Mouse (Mus musculus): Measurements from ENCODE around the gene Lamc1. TPM values are rescaled to one million over a fixed set of nuclear protein-coding genes. Genes with fewer than 3 reads are reported as not detected.

Lamc1 gene
- polyA plus RNA-seq, 1 experiment from 2014 or later = 93.8 TPM

- in situ Hi-C loops (cut with MboI; ENCODE audit: low pct_unique_long_range_greater_than_20kb) = loop anchor here (5.0 to 10.0 kb wide), 2 partner anchors 77 to 205 kb away; no protein-coding TSS in a partner anchor
- ATAC-seq (peak; percentile 46), DNase-seq (ENCODE audit: low read depth, low spot score) (no peak)
- ChIA-PET CTCF (no interaction called here), POLR2A (interaction anchor here (1.0 kb wide), 1 partner anchor 39 kb away, joined by 6 read pairs; no protein-coding TSS in a partner anchor)
- TF ChIP-seq CTCF (IDR thresholded peaks at IDR 0.05) = no peak
- H3K27me3 ChIP-seq = no peaks in the 10 kb centered on the region
Measured at GRCm38 (mm10) chr1:153331796-153332443, 666 bp downstream of the Lamc1 start.

- in situ Hi-C loops (cut with MboI; ENCODE audit: low pct_unique_long_range_greater_than_20kb) = loop anchor here (5.0 to 10.0 kb wide), 2 partner anchors 76 to 204 kb away; no protein-coding TSS in a partner anchor
- ChIA-PET CTCF (no interaction called here), POLR2A (interaction anchor here (1.1 kb wide), 1 partner anchor 38 kb away, joined by 3 read pairs; no protein-coding TSS in a partner anchor)
- no peak for TF ChIP-seq CTCF (IDR thresholded peaks at IDR 0.05)
- H3K27me3 ChIP-seq = no peaks in the 10 kb centered on the region
- no peak for DNase-seq (ENCODE audit: low read depth, low spot score)
- no peak for ATAC-seq
Measured at GRCm38 (mm10) chr1:153331206-153331605, 1.4 kb downstream of the Lamc1 start.

- in situ Hi-C loops (cut with MboI; ENCODE audit: low pct_unique_long_range_greater_than_20kb) = no loop called here
- POLR2A ChIA-PET = no interaction called here
- DNase-seq (ENCODE audit: low read depth, low spot score) = no peak
- ATAC-seq = no peak
- TF ChIP-seq CTCF (IDR thresholded peaks at IDR 0.05) = no peak
- CTCF ChIA-PET = interaction anchor here (1.6 to 2.4 kb wide), 2 partner anchors 8 to 10 kb away, joined by 3 to 10 read pairs; no protein-coding TSS in a partner anchor
- H3K27me3 ChIP-seq = no peaks in the 10 kb centered on the region
Measured at GRCm38 (mm10) chr1:153329306-153329705, 3.3 kb downstream of the Lamc1 start.

GRCm38 (mm10) chr1:153327063-153327462 lies 5.5 kb downstream of the Lamc1 start:
- H3K27me3 ChIP-seq = no peaks in the 10 kb centered on the region
- TF ChIP-seq CTCF (IDR thresholded peaks at IDR 0.05) = no peak
- ChIA-PET CTCF (interaction anchor here (0.9 to 1.2 kb wide), 2 partner anchors 12 to 18 kb away, joined by 3 read pairs; no protein-coding TSS in a partner anchor), POLR2A (no interaction called here)
- in situ Hi-C loops (cut with MboI; ENCODE audit: low pct_unique_long_range_greater_than_20kb) = no loop called here
- DNase-seq (ENCODE audit: low read depth, low spot score) (no peak), ATAC-seq (no peak)

- in situ Hi-C loops (cut with MboI; ENCODE audit: low pct_unique_long_range_greater_than_20kb) = no loop called here
- POLR2A ChIA-PET = no interaction called here
- H3K27me3 ChIP-seq = no peaks in the 10 kb centered on the region
- TF ChIP-seq CTCF (IDR thresholded peaks at IDR 0.05) = no peak
- ATAC-seq (no peak), DNase-seq (ENCODE audit: low read depth, low spot score) (no peak)
- CTCF ChIA-PET = interaction anchor here (1.2 kb wide), 1 partner anchor 17 kb away, joined by 3 read pairs; no protein-coding TSS in a partner anchor
Measured at GRCm38 (mm10) chr1:153326226-153326625, 6.4 kb downstream of the Lamc1 start.

- H3K27me3 ChIP-seq = no peaks in the 10 kb centered on the region
- no peak for TF ChIP-seq CTCF (IDR thresholded peaks at IDR 0.05)
- in situ Hi-C loops (cut with MboI; ENCODE audit: low pct_unique_long_range_greater_than_20kb) = no loop called here
- DNase-seq (ENCODE audit: low read depth, low spot score) (no peak), ATAC-seq (no peak)
- CTCF ChIA-PET = interaction anchor here (1.3 to 1.8 kb wide), 4 partner anchors 8 to 71 kb away, joined by 3 to 10 read pairs (median 3); no protein-coding TSS in a partner anchor
- POLR2A ChIA-PET = no interaction called here
Measured at GRCm38 (mm10) chr1:153321404-153321803, 11.2 kb downstream of the Lamc1 start.

GRCm38 (mm10) chr1:153320554-153321147 lies 11.9 kb downstream of the Lamc1 start:
- in situ Hi-C loops (cut with MboI; ENCODE audit: low pct_unique_long_range_greater_than_20kb) = no loop called here
- CTCF ChIA-PET = interaction anchor here (1.3 to 1.8 kb wide), 4 partner anchors 9 to 70 kb away, joined by 3 to 10 read pairs (median 3); no protein-coding TSS in a partner anchor
- ATAC-seq = no peak
- no peaks in the 10 kb centered on the region for H3K27me3 ChIP-seq
- TF ChIP-seq CTCF (IDR thresholded peaks at IDR 0.05) = no peak
- POLR2A ChIA-PET = interaction anchor here (0.7 kb wide), 1 partner anchor 291 kb away, joined by 4 read pairs; no protein-coding TSS in a partner anchor
- DNase-seq (ENCODE audit: low read depth, low spot score) = no peak

GRCm38 (mm10) chr1:153320121-153320520 lies 12.5 kb downstream of the Lamc1 start:
- CTCF ChIA-PET = interaction anchor here (1.3 to 1.8 kb wide), 3 partner anchors 9 to 11 kb away, joined by 3 to 10 read pairs (median 3); no protein-coding TSS in a partner anchor
- H3K27me3 ChIP-seq = no peaks in the 10 kb centered on the region
- in situ Hi-C loops (cut with MboI; ENCODE audit: low pct_unique_long_range_greater_than_20kb) = no loop called here
- no peak for TF ChIP-seq CTCF (IDR thresholded peaks at IDR 0.05)
- DNase-seq (ENCODE audit: low read depth, low spot score) (no peak), ATAC-seq (no peak)
- POLR2A ChIA-PET = interaction anchor here (0.6 kb wide), 1 partner anchor 10 kb away, joined by 3 read pairs; no protein-coding TSS in a partner anchor

GRCm38 (mm10) chr1:153318741-153319140 lies 13.8 kb downstream of the Lamc1 start:
- DNase-seq (ENCODE audit: low read depth, low spot score) (no peak), ATAC-seq (no peak)
- ChIA-PET POLR2A (no interaction called here), CTCF (interaction anchor here (0.7 to 1.6 kb wide), 3 partner anchors 9 to 52 kb away, joined by 3 to 4 read pairs (median 3); no protein-coding TSS in a partner anchor)
- in situ Hi-C loops (cut with MboI; ENCODE audit: low pct_unique_long_range_greater_than_20kb) = no loop called here
- TF ChIP-seq CTCF (IDR thresholded peaks at IDR 0.05) = no peak
- H3K27me3 ChIP-seq = no peaks in the 10 kb centered on the region

- in situ Hi-C loops (cut with MboI; ENCODE audit: low pct_unique_long_range_greater_than_20kb) = no loop called here
- CTCF ChIA-PET = interaction anchor here (1.0 to 1.6 kb wide), 2 partner anchors 9 to 52 kb away, joined by 3 to 4 read pairs; no protein-coding TSS in a partner anchor
- ATAC-seq = no peak
- H3K27me3 ChIP-seq = no peaks in the 10 kb centered on the region
- DNase-seq (ENCODE audit: low read depth, low spot score) = no peak
- no peak for TF ChIP-seq CTCF (IDR thresholded peaks at IDR 0.05)
- POLR2A ChIA-PET = no interaction called here
Measured at GRCm38 (mm10) chr1:153318287-153318686, 14.3 kb downstream of the Lamc1 start.
